Mouse (Mus musculus) colon, adult 2 months (tissue): ENCODE measurements around the gene Epha8. TPM values are rescaled to one million over a fixed set of nuclear protein-coding genes. Genes with fewer than 3 reads are reported as not detected.

Experiments used
- polyA plus RNA-seq: library from polyadenylated mRNA; depleted of rRNA; stranded (reverse); fragments of >200 nt; gene quantifications from 2 replicates; pipeline ENCODE4 v1.2.3, GENCODE M21; 2012; rRNA removed

Epha8 gene
- 0.56 and 0.91 TPM in 2 replicates for polyA plus RNA-seq

GRCm38 (mm10) chr4:136956751-136957446, at the start of gene Epha8:
Gene Epha8, minus strand, starts transcription at chr4:136956816.

GRCm38 (mm10) chr4:136898637-136899036, 58.0 kb downstream of the Epha8 start, which contains the start of gene C1qa:
Gene C1qa, minus strand, starts transcription at chr4:136898803.

GRCm38 (mm10) chr4:136892811-136893210, 63.8 kb downstream of the Epha8 start, which contains the start of gene C1qc:
Gene C1qc, minus strand, starts transcription at chr4:136893065.

GRCm38 (mm10) chr4:136886101-136886500, 70.5 kb downstream of the Epha8 start, which contains the start of gene C1qb:
Gene C1qb, minus strand, starts transcription at chr4:136886187.

Other genes starting within 250 kb of the Epha8 start
- 118 and 132 TPM in 2 replicates for gene Ephb2, start 120.8 kb downstream of the Epha8 start, polyA plus RNA-seq
- 95.8 and 106 TPM in 2 replicates for gene C1qb, start 70.6 kb downstream of the Epha8 start, polyA plus RNA-seq
- 130 and 169 TPM in 2 replicates for gene C1qc, start 63.8 kb downstream of the Epha8 start, polyA plus RNA-seq
- 84.4 and 86.4 TPM in 2 replicates for gene C1qa, start 58.0 kb downstream of the Epha8 start, polyA plus RNA-seq
- gene Zbtb40, start 92.0 kb upstream of the Epha8 start, polyA plus RNA-seq = 9.3 and 10.4 TPM in 2 replicates